11 mouse cellular contexts compared by ENCODE assay signal in genomic region chr1:120007851-120008588, GRCm38 (mm10). TPM values are rescaled to one million over a fixed set of nuclear protein-coding genes. Genes with fewer than 3 reads are reported as not detected.
A peak's percentile ranks its signal among the peaks of the same experiment; 100 is the strongest.
DNase-seq lines count a peak whose midpoint lies in the region; ATAC-seq lines count a peak whose summit lies in the region.
"Had no signal": no experiment of that assay in that cellular context is flagged by ENCODE, and none has a peak within 500 bp of the region (broad histone marks: within the 10 kb centered on the region; RNA-seq: fewer than 3 reads in every experiment).

No protein-coding gene starts in this region.

- H3K27ac ChIP-seq in heart, embryonic 15.5 days: no peak overlapping the region
- no peak overlapping the region for H3K27ac ChIP-seq in embryonic facial prominence, embryonic 12.5 days
- no peak overlapping the region for H3K27ac ChIP-seq in hindbrain, embryonic 14.5 days
- no peak overlapping the region for H3K27ac ChIP-seq in midbrain, embryonic 14.5 days (replicated peaks; ENCODE audit: low read depth, low read length)

- H3K4me3 ChIP-seq in heart, embryonic 15.5 days: peak overlapping the region; percentile 47; the same call in 1 of the 2 replicates
- peak overlapping the region; percentile 43; the same call in 1 of the 2 replicates for H3K4me3 ChIP-seq in embryonic facial prominence, embryonic 12.5 days
- peak overlapping the region; percentile 40 for H3K4me3 ChIP-seq in hindbrain, embryonic 14.5 days (replicated peaks; ENCODE audit: low read length)
- peak overlapping the region; percentile 42; the same call in 1 of the 2 replicates for H3K4me3 ChIP-seq in midbrain, embryonic 14.5 days (replicated peaks; ENCODE audit: low read depth, low read length)

- no peak for DNase-seq in heart, adult 9 months (ENCODE audit: low spot score in 2 of 2)
- DNase-seq in hindbrain, embryonic 14.5 days (ENCODE audit: low spot score): no peak
- peak; percentile 20 for DNase-seq in midbrain, embryonic 14.5 days
- no peak for DNase-seq in retina, postnatal 1 day
- no peak for DNase-seq in left cerebral cortex, postnatal 10 days (ENCODE audit: extremely low spot score in 1 of 2, low spot score in 2 of 2)
- DNase-seq in thymus, postnatal 36 days: no peak
- DNase-seq: adrenal gland, postnatal 36 days; lung, postnatal 4 days; right cerebral cortex, postnatal 25 days had no signal

- peaks cover 15% of the 10 kb centered on the region for H3K4me1 ChIP-seq in heart, embryonic 15.5 days (replicated peaks)
- H3K4me1 ChIP-seq in embryonic facial prominence, embryonic 12.5 days: peaks cover 5% of the 10 kb centered on the region; the same call in 1 of the 2 replicates
- peaks cover 14% of the 10 kb centered on the region; the same call in 1 of the 2 replicates for H3K4me1 ChIP-seq in hindbrain, embryonic 14.5 days (replicated peaks; ENCODE audit: control insufficient read depth, insufficient read depth, low read length)
- peaks cover 9% of the 10 kb centered on the region for H3K4me1 ChIP-seq in midbrain, embryonic 14.5 days (ENCODE audit: control insufficient read depth, insufficient read depth, low read length)

- 35% methylated on average over 11 of the region's 11 CpGs for WGBS in heart, embryonic 15.5 days
- 26% methylated on average over 11 of the region's 11 CpGs for WGBS in embryonic facial prominence, embryonic 12.5 days
- WGBS in hindbrain, embryonic 14.5 days: 25% methylated on average over 11 of the region's 11 CpGs
- 27% methylated on average over 11 of the region's 11 CpGs for WGBS in midbrain, embryonic 14.5 days

- peak overlapping the region; percentile 44; the same call in 1 of the 2 replicates for H3K9ac ChIP-seq in heart, embryonic 15.5 days
- H3K9ac ChIP-seq in embryonic facial prominence, embryonic 12.5 days: no peak overlapping the region
- H3K9ac ChIP-seq in hindbrain, embryonic 14.5 days: peak overlapping the region; percentile 55; the same call in 1 of the 2 replicates
- H3K9ac ChIP-seq in midbrain, embryonic 14.5 days (replicated peaks; ENCODE audit: low read length): no peak overlapping the region

- ATAC-seq in heart, embryonic 15.5 days (replicated peaks; ENCODE audit: insufficient number of reproducible peaks, insufficient read depth, low FRiP score, low read depth): no peak
- ATAC-seq in embryonic facial prominence, embryonic 12.5 days (ENCODE audit: insufficient number of reproducible peaks, insufficient read depth, low FRiP score, low TSS enrichment): no peak
- ATAC-seq in hindbrain, embryonic 14.5 days (ENCODE audit: low FRiP score): no peak
- no peak for ATAC-seq in midbrain, embryonic 14.5 days (ENCODE audit: low FRiP score, low TSS enrichment)

- intact Hi-C loops in left cerebral cortex, postnatal 10 days (cut with DNase I): no loop called here

- no peaks in the 10 kb centered on the region for H3K36me3 ChIP-seq in heart, embryonic 15.5 days
- no peaks in the 10 kb centered on the region for H3K36me3 ChIP-seq in embryonic facial prominence, embryonic 12.5 days
- no peaks in the 10 kb centered on the region for H3K36me3 ChIP-seq in hindbrain, embryonic 14.5 days (replicated peaks; ENCODE audit: control insufficient read depth, insufficient read depth)
- no peaks in the 10 kb centered on the region for H3K36me3 ChIP-seq in midbrain, embryonic 14.5 days (ENCODE audit: control insufficient read depth, insufficient read depth, low read length)

- H3K27me3 ChIP-seq in heart, embryonic 15.5 days: peaks cover 25% of the 10 kb centered on the region
- H3K27me3 ChIP-seq in embryonic facial prominence, embryonic 12.5 days: peaks cover 39% of the 10 kb centered on the region
- peaks cover 12% of the 10 kb centered on the region; the same call in 1 of the 2 replicates for H3K27me3 ChIP-seq in hindbrain, embryonic 14.5 days (ENCODE audit: control insufficient read depth, insufficient read depth, low read length)
- peaks cover 6% of the 10 kb centered on the region; the same call in 1 of the 2 replicates for H3K27me3 ChIP-seq in midbrain, embryonic 14.5 days (ENCODE audit: control insufficient read depth, insufficient read depth, low read length)

- H3K9me3 ChIP-seq in heart, embryonic 15.5 days (replicated peaks): no peaks in the 10 kb centered on the region
- no peaks in the 10 kb centered on the region for H3K9me3 ChIP-seq in embryonic facial prominence, embryonic 12.5 days
- no peaks in the 10 kb centered on the region for H3K9me3 ChIP-seq in hindbrain, embryonic 14.5 days (ENCODE audit: control insufficient read depth, low read length)
- H3K9me3 ChIP-seq in midbrain, embryonic 14.5 days (ENCODE audit: control insufficient read depth, low read length): no peaks in the 10 kb centered on the region

- peak overlapping the region; percentile 81 for H3K4me2 ChIP-seq in heart, embryonic 15.5 days
- peak overlapping the region; percentile 76 for H3K4me2 ChIP-seq in embryonic facial prominence, embryonic 12.5 days (replicated peaks)
- peak overlapping the region; percentile 69 for H3K4me2 ChIP-seq in hindbrain, embryonic 14.5 days (replicated peaks)
- H3K4me2 ChIP-seq in midbrain, embryonic 14.5 days (ENCODE audit: low read length): peak overlapping the region; percentile 78

RNA-seq across cellular contexts. Expression of gene Sctr, which starts 1.3 kb away (rescaled TPM):
- 0.27 TPM in 1 of 2 replicates, not detected in the other for polyA plus RNA-seq in heart, embryonic 15.5 days (2015; fragmentation: Nextera tagmentation; extraction: Ambion mirVana)
- polyA plus RNA-seq in embryonic facial prominence, embryonic 12.5 days (2016; fragmentation: Nextera tagmentation; extraction: Ambion mirVana): 0.20 and 0.47 TPM in 2 replicates
- polyA plus RNA-seq in hindbrain, embryonic 14.5 days (2014; fragmentation: Nextera tagmentation; extraction: Ambion mirVana): 0.43 and 0.86 TPM in 2 replicates
- polyA plus RNA-seq in midbrain, embryonic 14.5 days (2014; fragmentation: Nextera tagmentation; extraction: Ambion mirVana): 0.38 and 0.53 TPM in 2 replicates
- 1 to 10 TPM in 1 of 2 experiments, under 1 TPM in 1; 0.75 to 1.0 TPM for total RNA-seq in left cerebral cortex, postnatal 10 days (2021)

RNA-seq across cellular contexts. Expression of gene Cfap221, which starts 11.0 kb away (rescaled TPM):
- polyA plus RNA-seq in heart, embryonic 15.5 days (2015; fragmentation: Nextera tagmentation; extraction: Ambion mirVana): 0.08 TPM in 1 of 2 replicates, not detected in the other
- polyA plus RNA-seq in embryonic facial prominence, embryonic 12.5 days (2016; fragmentation: Nextera tagmentation; extraction: Ambion mirVana): 0.27 TPM in 1 of 2 replicates, not detected in the other
- polyA plus RNA-seq in hindbrain, embryonic 14.5 days (2014; fragmentation: Nextera tagmentation; extraction: Ambion mirVana): 0.32 and 0.48 TPM in 2 replicates
- polyA plus RNA-seq in midbrain, embryonic 14.5 days (2014; fragmentation: Nextera tagmentation; extraction: Ambion mirVana): 0.37 TPM in 1 of 2 replicates, not detected in the other
- under 1 TPM; 0.39 to 0.49 TPM for total RNA-seq in left cerebral cortex, postnatal 10 days (2021)

Comparison
In these comparisons a context has a peak if more than half of its experiments do, and no peak if none do; other contexts are left out.
1. H3K9ac ChIP-seq: peak in heart, embryonic 15.5 days (single experiment) and hindbrain, embryonic 14.5 days (single experiment); none in embryonic facial prominence, embryonic 12.5 days (single experiment) and midbrain, embryonic 14.5 days (single experiment).
2. Peak in every context shown above with its lines, with median percentiles within 50 percentile points of each other: H3K4me2 ChIP-seq and H3K4me3 ChIP-seq.